ENCODE assay signal across 8 mouse cellular contexts in genomic region chr9:46337852-46338291, GRCm38 (mm10). TPM values are rescaled to one million over a fixed set of nuclear protein-coding genes. Genes with fewer than 3 reads are reported as not detected.
A peak's percentile ranks its signal among the peaks of the same experiment; 100 is the strongest.
DNase-seq lines count a peak whose midpoint lies in the region; ATAC-seq lines count a peak whose summit lies in the region.

No protein-coding gene starts in this region.

- intact Hi-C loops in left cerebral cortex, postnatal 36 days (cut with DNase I) = no loop called here

- no peaks in the 10 kb centered on the region for H3K36me3 ChIP-seq in forebrain, embryonic 14.5 days (ENCODE audit: control insufficient read depth, insufficient read depth, low read length)

- H3K4me2 ChIP-seq in forebrain, embryonic 14.5 days (ENCODE audit: low read length) = no peak overlapping the region

- peaks cover 16% of the 10 kb centered on the region for H3K4me1 ChIP-seq in forebrain, embryonic 14.5 days (ENCODE audit: control insufficient read depth, insufficient read depth, low read length)

- no peaks in the 10 kb centered on the region for H3K9me3 ChIP-seq in forebrain, embryonic 14.5 days (replicated peaks; ENCODE audit: control insufficient read depth, low read length)

- no peak overlapping the region for H3K9ac ChIP-seq in forebrain, embryonic 14.5 days (ENCODE audit: low read length)

- no peaks in the 10 kb centered on the region for H3K27me3 ChIP-seq in forebrain, embryonic 14.5 days (replicated peaks; ENCODE audit: control insufficient read depth, insufficient read depth, low read length)

- H3K4me3 ChIP-seq in forebrain, embryonic 14.5 days (ENCODE audit: low read depth, low read length) = no peak overlapping the region

- peak; percentile 85 for ATAC-seq in forebrain, embryonic 14.5 days

- WGBS in forebrain, embryonic 14.5 days = 9% methylated on average over 3 of the region's 3 CpGs

- DNase-seq in cerebellum, adult 9-10 months = peak; percentile 58
- DNase-seq in cerebellum, adult 18-20 months = no peak
- DNase-seq in MN1 (ENCODE audit: low spot score) = peak; percentile 92
- peak; percentile 83 for DNase-seq in forebrain, embryonic 14.5 days (ENCODE audit: low spot score)
- DNase-seq in left cerebral cortex, postnatal 36 days (ENCODE audit: low spot score in 2 of 2) = peak; percentile 66 to 67
- peak; percentile 61 to 72 for DNase-seq in right cerebral cortex, postnatal 36 days (ENCODE audit: low spot score in 2 of 2)
- DNase-seq in heart, postnatal 4 days = no peak
- DNase-seq in urinary bladder, postnatal 36 days (ENCODE audit: low spot score in 2 of 2) = no peak

- H3K27ac ChIP-seq in forebrain, embryonic 14.5 days (ENCODE audit: low read depth, low read length) = peak overlapping the region; percentile 39; the same call in 1 of the 2 replicates

RNA-seq across cellular contexts. Expression of gene 4931429L15Rik, which starts 18.1 kb away (rescaled TPM):
- not detected in 2 replicates for polyA plus RNA-seq in forebrain, embryonic 14.5 days (2014; fragmentation: Nextera tagmentation; extraction: Ambion mirVana)
- under 1 TPM in 1 of 2 experiments, not detected in 1; 0.35 TPM for total RNA-seq in left cerebral cortex, postnatal 36 days (2021)
- not detected for total RNA-seq in heart, postnatal 4 days (2021)

RNA-seq across cellular contexts. Expression of gene Bud13, which starts 55.1 kb away (rescaled TPM):
- polyA plus RNA-seq in forebrain, embryonic 14.5 days (2014; fragmentation: Nextera tagmentation; extraction: Ambion mirVana) = 14.9 and 18.7 TPM in 2 replicates
- total RNA-seq in left cerebral cortex, postnatal 36 days (2021) = 10 to 100 TPM; 10.4 to 16.2 TPM
- 10 to 100 TPM; 10.9 to 12.3 TPM for total RNA-seq in heart, postnatal 4 days (2021)

Comparison
In these comparisons a context has a peak if more than half of its experiments do, and no peak if none do; other contexts are left out.
1. DNase-seq: peak in cerebellum, adult 9-10 months (single experiment), MN1 (single experiment), forebrain, embryonic 14.5 days (single experiment), left cerebral cortex, postnatal 36 days (2 of 2) and right cerebral cortex, postnatal 36 days (2 of 2); none in cerebellum, adult 18-20 months (0 of 2), heart, postnatal 4 days (single experiment) and urinary bladder, postnatal 36 days (0 of 2).